Mouse (Mus musculus) kidney, adult 2 months (tissue): ENCODE results near the gene Abl1.

Source experiments
- CTCF ChIP-seq: fragments of 200-500 bp; conservative IDR thresholded peaks from 2 replicates; pipeline ENCODE4 v1.5.1; 2011; ENCODE audit warnings: low read depth, mild to moderate bottlenecking, control low read depth, low read length, moderate library complexity, mixed read lengths; ENCODE audit not compliant: insufficient read depth, insufficient read length
- POLR2A ChIP-seq: fragments of 200-500 bp; IDR thresholded peaks from one replicate; pipeline ENCODE4 v1.6.1; 2011; ENCODE audit warnings: low read depth, low read length, control low read depth

- TF ChIP-seq CTCF (no peak), POLR2A (no peak)
Measured at GRCm38 (mm10) chr2:31727576-31728277, 39.6 kb downstream of the Abl1 start.
